Mouse (Mus musculus) limb, embryonic 13.5 days (tissue): ENCODE measurements at regions not wholly inside any gene's neighbourhood (a gene's known extent, or its start where the extent isn't known, plus 50 kb on each side); places are given as distances from the start of the nearest gene placed in this dataset.

Source experiments
- ATAC-seq: fragments of 200-750 bp; cut with Nextera tagmentation; 2 replicates; pipeline ENCODE4 v1.8.0; 2017; ENCODE audit warnings: low read depth, moderate number of reproducible peaks, moderate TSS enrichment; ENCODE audit not compliant: low FRiP score
- H3K27ac ChIP-seq: fragments of 300-500 bp; sonication (generic); 2 replicates; pipeline ENCODE4 v1.5.1; 2015; ENCODE audit warnings: inconsistent platforms, mild to moderate bottlenecking, moderate library complexity
- H3K27me3 ChIP-seq: fragments of 300-500 bp; sonication (generic); 2 replicates; pipeline ENCODE4 v1.6.1; 2015; ENCODE audit warnings: mild to moderate bottlenecking, inconsistent platforms
- H3K36me3 ChIP-seq: fragments of 300-500 bp; sonication (generic); 2 replicates; pipeline ENCODE4 v1.6.1; 2015; ENCODE audit warnings: inconsistent platforms, mild to moderate bottlenecking, moderate library complexity
- H3K4me1 ChIP-seq: fragments of 300-500 bp; sonication (generic); 2 replicates; pipeline ENCODE4 v1.6.1; 2015; ENCODE audit warnings: inconsistent platforms
- H3K4me2 ChIP-seq: fragments of 300-500 bp; sonication (generic); replicated peaks from 2 replicates; pipeline ENCODE4 v1.6.1; 2015; ENCODE audit warnings: inconsistent platforms, mild to moderate bottlenecking, moderate library complexity
- H3K4me3 ChIP-seq: fragments of 300-500 bp; sonication (generic); 2 replicates; pipeline ENCODE4 v1.5.1; 2015; ENCODE audit warnings: moderate library complexity, mild to moderate bottlenecking, inconsistent platforms
- H3K9ac ChIP-seq: fragments of 300-500 bp; sonication (generic); 2 replicates; pipeline ENCODE4 v1.6.1; 2015; ENCODE audit warnings: mild to moderate bottlenecking, inconsistent platforms
- H3K9me3 ChIP-seq: fragments of 300-500 bp; sonication (generic); 2 replicates; pipeline ENCODE4 v1.6.1; 2016; ENCODE audit warnings: inconsistent platforms
- WGBS: fragments of 180-500 bp; shearing (Covaris S2); methylation state at CpG from one replicate; pipeline ENCODE4 v1.1.7; 2015; 5-methylcytosine and 5-hydroxymethylcytosine counted together

- 82% methylated on average over 2 of the region's 2 CpGs for WGBS
- no peak for ATAC-seq
- Histone ChIP-seq H3K4me1 (no peaks in the 10 kb centered on the region), H3K27me3 (no peaks in the 10 kb centered on the region), H3K4me2 (no peak overlapping the region), H3K27ac (no peak overlapping the region), H3K9me3 (no peaks in the 10 kb centered on the region; the same call in 1 of the 2 replicates), H3K9ac (no peak overlapping the region), H3K4me3 (no peak overlapping the region), H3K36me3 (no peaks in the 10 kb centered on the region)
Observed at GRCm38 (mm10) chr5:133743606-133744005, 355.9 kb upstream of the Castor2 start.

GRCm38 (mm10) chr5:133731871-133732270 lies 367.6 kb upstream of the Castor2 start:
- Histone ChIP-seq H3K4me3 (no peak overlapping the region), H3K9ac (no peak overlapping the region), H3K27ac (no peak overlapping the region), H3K36me3 (no peaks in the 10 kb centered on the region), H3K4me1 (0 out of 2 replicates have a peak, but pooled peaks cover 2% of the 10 kb centered on the region), H3K4me2 (no peak overlapping the region), H3K9me3 (no peaks in the 10 kb centered on the region), H3K27me3 (no peaks in the 10 kb centered on the region)
- ATAC-seq: no peak
- 87% methylated on average over 4 of the region's 4 CpGs for WGBS

- 55% methylated on average over 10 of the region's 10 CpGs for WGBS
- no peak overlapping the region for H3K27ac ChIP-seq
- H3K9ac ChIP-seq: no peak overlapping the region
- no peaks in the 10 kb centered on the region; the same call in 1 of the 2 replicates for H3K27me3 ChIP-seq
- H3K4me1 ChIP-seq: peaks cover 4% of the 10 kb centered on the region; the same call in 1 of the 2 replicates
- H3K4me3 ChIP-seq: no peak overlapping the region
- no peak for ATAC-seq
- no peaks in the 10 kb centered on the region for H3K9me3 ChIP-seq
- H3K4me2 ChIP-seq: no peak overlapping the region
- no peaks in the 10 kb centered on the region for H3K36me3 ChIP-seq
Observed at GRCm38 (mm10) chr5:133718187-133719078, 381.1 kb upstream of the Castor2 start.

GRCm38 (mm10) chr5:133715830-133716229 lies 383.7 kb upstream of the Castor2 start:
- Histone ChIP-seq H3K4me3 (no peak overlapping the region), H3K36me3 (no peaks in the 10 kb centered on the region), H3K4me1 (peaks cover 4% of the 10 kb centered on the region; the same call in 1 of the 2 replicates), H3K9ac (no peak overlapping the region), H3K9me3 (no peaks in the 10 kb centered on the region), H3K4me2 (no peak overlapping the region), H3K27ac (no peak overlapping the region), H3K27me3 (no peaks in the 10 kb centered on the region; the same call in 1 of the 2 replicates)
- no peak for ATAC-seq
- WGBS: 77% methylated on average over 1 of the region's 1 CpGs

- Histone ChIP-seq H3K36me3 (no peaks in the 10 kb centered on the region), H3K27me3 (no peaks in the 10 kb centered on the region), H3K9me3 (no peaks in the 10 kb centered on the region), H3K27ac (no peak overlapping the region), H3K4me1 (no peaks in the 10 kb centered on the region), H3K4me2 (no peak overlapping the region), H3K9ac (no peak overlapping the region), H3K4me3 (no peak overlapping the region)
- ATAC-seq: no peak
- WGBS: 58% methylated on average over 3 of the region's 3 CpGs
Observed at GRCm38 (mm10) chr5:133712652-133713051, 386.9 kb upstream of the Castor2 start.

- no peak for ATAC-seq
- no peaks in the 10 kb centered on the region for H3K4me1 ChIP-seq
- 68% methylated on average over 8 of the region's 8 CpGs for WGBS
- no peaks in the 10 kb centered on the region for H3K36me3 ChIP-seq
- no peak overlapping the region for H3K27ac ChIP-seq
- peaks cover 3% of the 10 kb centered on the region for H3K9me3 ChIP-seq
- H3K4me2 ChIP-seq: no peak overlapping the region
- H3K9ac ChIP-seq: no peak overlapping the region
- no peaks in the 10 kb centered on the region for H3K27me3 ChIP-seq
- no peak overlapping the region for H3K4me3 ChIP-seq
Observed at GRCm38 (mm10) chr5:133708881-133709280, 390.6 kb upstream of the Castor2 start.

GRCm38 (mm10) chr5:133686206-133686605 lies 413.3 kb upstream of the Castor2 start:
- ATAC-seq: no peak
- Histone ChIP-seq H3K27ac (no peak overlapping the region), H3K4me2 (no peak overlapping the region), H3K4me3 (no peak overlapping the region), H3K27me3 (no peaks in the 10 kb centered on the region), H3K9ac (no peak overlapping the region), H3K36me3 (no peaks in the 10 kb centered on the region), H3K4me1 (no peaks in the 10 kb centered on the region), H3K9me3 (no peaks in the 10 kb centered on the region)
- WGBS: 80% methylated on average over 2 of the region's 2 CpGs

- ATAC-seq: no peak
- Histone ChIP-seq H3K9me3 (no peaks in the 10 kb centered on the region), H3K4me1 (no peaks in the 10 kb centered on the region), H3K9ac (no peak overlapping the region), H3K27me3 (no peaks in the 10 kb centered on the region), H3K4me3 (no peak overlapping the region), H3K4me2 (no peak overlapping the region), H3K27ac (no peak overlapping the region), H3K36me3 (no peaks in the 10 kb centered on the region)
- 33% methylated on average over 10 of the region's 10 CpGs for WGBS
Observed at GRCm38 (mm10) chr5:133683021-133683420, 416.5 kb upstream of the Castor2 start.

- H3K27me3 ChIP-seq: no peaks in the 10 kb centered on the region
- H3K9ac ChIP-seq: no peak overlapping the region
- H3K36me3 ChIP-seq: no peaks in the 10 kb centered on the region
- H3K4me1 ChIP-seq: peaks cover 5% of the 10 kb centered on the region
- WGBS: 62% methylated on average over 15 of the region's 15 CpGs
- no peak overlapping the region for H3K27ac ChIP-seq
- no peak overlapping the region for H3K4me2 ChIP-seq
- H3K4me3 ChIP-seq: no peak overlapping the region
- no peaks in the 10 kb centered on the region for H3K9me3 ChIP-seq
- no peak for ATAC-seq
Observed at GRCm38 (mm10) chr5:133676791-133677450, 422.6 kb upstream of the Castor2 start.

- no peaks in the 10 kb centered on the region for H3K27me3 ChIP-seq
- no peak overlapping the region for H3K4me3 ChIP-seq
- H3K4me1 ChIP-seq: peaks cover 5% of the 10 kb centered on the region
- ATAC-seq: no peak
- H3K36me3 ChIP-seq: no peaks in the 10 kb centered on the region
- WGBS: 68% methylated on average over 3 of the region's 3 CpGs
- H3K9me3 ChIP-seq: no peaks in the 10 kb centered on the region
- H3K27ac ChIP-seq: no peak overlapping the region
- no peak overlapping the region for H3K4me2 ChIP-seq
- no peak overlapping the region for H3K9ac ChIP-seq
Observed at GRCm38 (mm10) chr5:133675636-133676035, 423.9 kb upstream of the Castor2 start.

GRCm38 (mm10) chr5:133666473-133666872 lies 433.0 kb upstream of the Castor2 start:
- no peaks in the 10 kb centered on the region for H3K27me3 ChIP-seq
- H3K4me1 ChIP-seq: no peaks in the 10 kb centered on the region
- no peaks in the 10 kb centered on the region for H3K9me3 ChIP-seq
- 43% methylated on average over 6 of the region's 6 CpGs for WGBS
- ATAC-seq: no peak
- no peaks in the 10 kb centered on the region for H3K36me3 ChIP-seq
- no peak overlapping the region for H3K4me2 ChIP-seq
- no peak overlapping the region for H3K9ac ChIP-seq
- no peak overlapping the region for H3K4me3 ChIP-seq
- no peak overlapping the region for H3K27ac ChIP-seq

- Histone ChIP-seq H3K27me3 (no peaks in the 10 kb centered on the region), H3K9me3 (no peaks in the 10 kb centered on the region), H3K4me2 (no peak overlapping the region), H3K9ac (no peak overlapping the region), H3K4me3 (no peak overlapping the region), H3K36me3 (no peaks in the 10 kb centered on the region), H3K27ac (no peak overlapping the region), H3K4me1 (no peaks in the 10 kb centered on the region)
- WGBS: 85% methylated on average over 7 of the region's 7 CpGs
- ATAC-seq: no peak
Observed at GRCm38 (mm10) chr5:133662474-133663256, 436.8 kb upstream of the Castor2 start.
